Mouse (Mus musculus) CH12.LX (cell line): Measurements from ENCODE around the gene Dda1. TPM values are rescaled to one million over a fixed set of nuclear protein-coding genes. Genes with fewer than 3 reads are reported as not detected.

ENCODE experiments used
- DNase-seq: peaks from one replicate; pipeline ENCODE4 v3.0.0-alpha.2; 2013; ENCODE audit errors: extremely low read depth
- H3K27ac ChIP-seq: 2 replicates; pipeline ENCODE4 v1.5.1; 2012; ENCODE audit warnings: low read depth, mild to moderate bottlenecking, control low read depth, moderate library complexity; ENCODE audit not compliant: insufficient read depth
- H3K27me3 ChIP-seq: replicated peaks from 2 replicates; pipeline ENCODE3; 2012; ENCODE audit warnings: inconsistent platforms
- H3K36me3 ChIP-seq, 2 experiments: replicated peaks in 1 of 2; 2 replicates each; pipeline versions ENCODE3 to v1.6.1; 2012; ENCODE audit warnings: inconsistent platforms in 1 of 2, low read length in 1 of 2, mild to moderate bottlenecking in 1 of 2, mixed read lengths in 1 of 2, moderate library complexity in 1 of 2; ENCODE audit not compliant: control insufficient read depth in 1 of 2, insufficient read depth in 1 of 2
- H3K4me1 ChIP-seq, 2 experiments: 2 replicates each; pipeline ENCODE4 v1.6.1; 2012; ENCODE audit warnings: inconsistent platforms in 1 of 2, moderate library complexity in 1 of 2; ENCODE audit not compliant: insufficient read depth in 2 of 2, control insufficient read depth in 1 of 2
- H3K4me2 ChIP-seq: 2 replicates; pipeline ENCODE4 v1.6.1; 2012; ENCODE audit warnings: low read depth, mild to moderate bottlenecking, control low read depth; ENCODE audit not compliant: poor library complexity, insufficient read depth, severe bottlenecking
- H3K4me3 ChIP-seq, 3 experiments: fragments of 150-350 bp in 1 of 3; sonication (generic) in 1 of 3; replicated peaks in 1 of 3; 2 replicates each; pipeline versions ENCODE3 to v1.5.1; 2011 to 2012; ENCODE audit warnings: low read depth in 2 of 3, low read length in 2 of 3, mild to moderate bottlenecking in 2 of 3, moderate library complexity in 2 of 3, control low read depth in 1 of 3, improper control_type of control experiment in 1 of 3, inconsistent platforms in 1 of 3, mixed read lengths in 1 of 3; ENCODE audit not compliant: poor library complexity in 1 of 3
- H3K79me2 ChIP-seq: replicated peaks from 2 replicates; pipeline ENCODE4 v1.6.1; 2012; ENCODE audit warnings: mild to moderate bottlenecking, moderate library complexity; ENCODE audit not compliant: control insufficient read depth, poor library complexity, insufficient read depth, severe bottlenecking; ENCODE audit errors: extremely low read depth
- H3K9ac ChIP-seq: 2 replicates; pipeline ENCODE4 v1.6.1; 2012; ENCODE audit warnings: low read depth, mild to moderate bottlenecking, control low read depth, moderate library complexity; ENCODE audit not compliant: insufficient read depth
- H3K9me3 ChIP-seq: replicated peaks from 2 replicates; pipeline ENCODE3; 2012; ENCODE audit warnings: low read length, inconsistent platforms, mixed read lengths
- BHLHE40 ChIP-seq: IDR thresholded peaks from 2 replicates; pipeline ENCODE4 v1.6.1; 2011; ENCODE audit warnings: mild to moderate bottlenecking, low read depth, low read length, improper control_type of control experiment
- CHD1 ChIP-seq: IDR thresholded peaks from 2 replicates; pipeline ENCODE4 v1.6.1; 2012; ENCODE audit warnings: low read depth, low read length, improper control_type of control experiment, inconsistent platforms
- CTCF ChIP-seq, 2 experiments: IDR thresholded peaks in 1 of 2; conservative IDR thresholded peaks in 1 of 2; 2 replicates each; pipeline ENCODE4 v1.5.1; 2011 to 2012; ENCODE audit warnings: low read depth in 2 of 2, low read length in 2 of 2, improper control_type of control experiment in 1 of 2, inconsistent platforms in 1 of 2, mild to moderate bottlenecking in 1 of 2, moderate library complexity in 1 of 2
- E2F4 ChIP-seq: IDR thresholded peaks from 2 replicates; pipeline ENCODE4 v1.6.1; 2011; ENCODE audit warnings: low read depth, low read length, improper control_type of control experiment; ENCODE audit not compliant: insufficient replicate concordance
- JUND ChIP-seq: conservative IDR thresholded peaks from 2 replicates; pipeline ENCODE4 v1.6.1; 2011; ENCODE audit warnings: low read depth, low read length, improper control_type of control experiment
- MEF2A ChIP-seq: IDR thresholded peaks from 2 replicates; pipeline ENCODE4 v1.6.1; 2014; ENCODE audit warnings: low read depth, mild to moderate bottlenecking, inconsistent platforms, low read length, improper control_type of control experiment, borderline replicate concordance
- POLR2A ChIP-seq: IDR thresholded peaks from 2 replicates; pipeline ENCODE4 v1.6.1; 2011; ENCODE audit warnings: low read depth, mild to moderate bottlenecking, improper control_type of control experiment, low read length
- RAD21 ChIP-seq: IDR thresholded peaks from 2 replicates; pipeline ENCODE4 v1.6.1; 2011; ENCODE audit warnings: low read depth, mild to moderate bottlenecking, low read length, improper control_type of control experiment, moderate library complexity
- SMC3 ChIP-seq: IDR thresholded peaks from 2 replicates; pipeline ENCODE4 v1.6.1; 2011; ENCODE audit warnings: low read depth, low read length, improper control_type of control experiment
- TCF12 ChIP-seq: IDR thresholded peaks from 2 replicates; pipeline ENCODE4 v1.6.1; 2014; ENCODE audit warnings: low read depth, mild to moderate bottlenecking, inconsistent platforms, low read length, improper control_type of control experiment
- USF2 ChIP-seq: conservative IDR thresholded peaks from 2 replicates; pipeline ENCODE4 v1.6.1; 2011; ENCODE audit warnings: low read depth, low read length, improper control_type of control experiment
- ZC3H11A ChIP-seq: IDR thresholded peaks from 2 replicates; pipeline ENCODE4 v1.6.1; 2012; ENCODE audit warnings: low read depth, mild to moderate bottlenecking, inconsistent platforms, low read length, improper control_type of control experiment
- ZKSCAN1 ChIP-seq: IDR thresholded peaks from 2 replicates; pipeline ENCODE4 v1.6.1; 2012; ENCODE audit warnings: low read depth, inconsistent platforms, low read length, improper control_type of control experiment, borderline replicate concordance
- ZMIZ1 ChIP-seq: IDR thresholded peaks from 2 replicates; pipeline ENCODE4 v1.6.1; 2012; ENCODE audit warnings: low read depth, mild to moderate bottlenecking, inconsistent platforms, low read length, improper control_type of control experiment
- ZNF384 ChIP-seq: IDR thresholded peaks from 2 replicates; pipeline ENCODE4 v1.6.1; 2012; ENCODE audit warnings: low read depth, low read length, improper control_type of control experiment, inconsistent platforms
- dilution Hi-C: fragments of 300-500 bp; cut with MboI; formaldehyde crosslinking; loops from 2 replicates; pipeline ENCODE4 v1.14.3; 2020; ENCODE audit warnings: low sequenced_read_pairs; ENCODE audit not compliant: extremely low pct_unique_long_range_greater_than_20kb, extremely low pct_ligation_motif_present
- in situ Hi-C: fragments of 300-500 bp; cut with MboI; formaldehyde crosslinking; loops from 3 replicates; pipeline ENCODE4 v1.14.3; 2019; ENCODE audit warnings: low sequenced_read_pairs, low pct_ligation_motif_present, low pct_unique_long_range_greater_than_20kb, mixed read lengths
- polyA plus RNA-seq: library from polyadenylated mRNA; unstranded; fragments of >175 nt; gene quantifications from 2 replicates; pipeline ENCODE4 v1.2.1, GENCODE M21; 2012; ENCODE audit warnings: low read depth; ENCODE audit not compliant: insufficient read length
- total RNA-seq, 2 experiments: library from RNA; depleted of rRNA; stranded (reverse); fragments of 300-350 nt in 1 of 2; fragments of >200 nt in 1 of 2; gene quantifications; 2 replicates each; pipeline ENCODE4 v1.2.3; 2012 to 2014

Dda1 gene
- total and polyA plus RNA-seq, 3 experiments = 57.4 to 78.1 (median 59.3) TPM

DNA sequence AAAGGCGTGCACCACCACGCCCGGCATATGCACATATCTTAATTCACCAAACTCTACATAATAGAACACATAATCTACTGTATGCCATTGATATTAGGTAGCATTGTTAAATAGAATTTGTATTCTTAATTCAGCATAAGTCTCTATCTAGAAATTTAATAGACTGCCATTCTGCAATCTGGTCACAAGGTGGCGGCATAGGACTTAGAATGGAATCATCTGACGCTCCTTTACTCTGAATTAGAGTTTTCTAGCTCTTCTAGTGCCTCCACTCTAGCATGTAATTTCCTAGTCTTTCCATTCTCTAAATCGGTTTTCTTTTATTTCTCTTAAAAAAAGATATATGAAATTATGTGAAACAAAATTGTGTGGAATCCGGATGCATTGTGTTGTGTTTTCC, 27.6 kb upstream of the Dda1 start:
- TF ChIP-seq BHLHE40 = no peak
- no peak for TF ChIP-seq JUND
- no peak for TF ChIP-seq CHD1
- no peak for TF ChIP-seq ZKSCAN1
- no peak for TF ChIP-seq POLR2A
- peak; percentile 62 for TF ChIP-seq ZC3H11A
- no peak for TF ChIP-seq MEF2A
- peak; percentile 51 to 97; a peak in 3 of 4 replicates for TF ChIP-seq CTCF (conservative IDR thresholded peaks at IDR 0.05 in 1 of 2, IDR thresholded peaks at IDR 0.05 in 1 of 2; ENCODE audit: low read depth in 2 of 2, low read length in 2 of 2)
- TF ChIP-seq E2F4 = 0 out of 2 replicates have a peak, but pooled peaks have one; percentile 42
- TF ChIP-seq SMC3 = peak; percentile 91
- TF ChIP-seq TCF12 = no peak
- peak; percentile 51 for TF ChIP-seq ZNF384
- no peak for TF ChIP-seq USF2
- TF ChIP-seq ZMIZ1 = no peak
- TF ChIP-seq RAD21 = peak; percentile 99
- Histone ChIP-seq H3K9me3 (peaks cover 10% of the 10 kb centered on the region), H3K79me2 (no peaks in the 10 kb centered on the region), H3K27ac (no peak overlapping the region), H3K27me3 (peaks cover 10% of the 10 kb centered on the region), H3K4me2 (no peak overlapping the region), H3K9ac (no peak overlapping the region), H3K4me3 (no peak overlapping the region), H3K36me3 (no peaks in the 10 kb centered on the region), H3K4me1 (peaks cover 0 to 3% of the 10 kb centered on the region in 2 experiments; a peak in 1 of 4 replicates)
- peak; percentile 60 for DNase-seq
- dilution Hi-C loops (no loop called here), in situ Hi-C loops (loop anchor here (10.0 kb wide), 1 partner anchor 63 kb away; no protein-coding TSS in a partner anchor)

DNA sequence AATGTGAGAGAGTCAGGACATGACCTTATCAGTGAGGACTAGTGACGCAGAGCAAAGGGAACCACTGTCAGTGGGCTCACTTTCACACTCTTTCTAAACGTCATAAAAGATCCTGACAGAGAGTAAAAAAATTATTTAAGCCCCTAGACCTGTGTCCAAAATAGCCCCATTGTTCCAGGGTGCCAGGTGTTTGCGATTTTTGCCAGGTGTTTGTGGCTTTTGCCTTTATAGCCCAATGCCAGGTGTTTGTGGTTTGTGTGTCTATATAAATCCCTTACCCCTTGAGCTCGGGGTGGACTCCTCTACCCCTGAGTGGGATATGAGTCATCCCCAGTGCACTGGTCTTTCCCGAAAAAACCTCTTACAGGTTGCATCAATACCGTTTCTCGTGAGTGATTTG, 23.9 kb upstream of the Dda1 start:
- peaks cover 24% of the 10 kb centered on the region for H3K9me3 ChIP-seq
- TF ChIP-seq TCF12 (0 out of 2 replicates have a peak, but pooled peaks have one; percentile 19), POLR2A (no peak)
- no peaks in the 10 kb centered on the region for H3K79me2 ChIP-seq
- dilution Hi-C loops = no loop called here
- peaks cover 0 to 3% of the 10 kb centered on the region in 2 experiments; a peak in 1 of 4 replicates for H3K4me1 ChIP-seq
- H3K27ac ChIP-seq = no peak overlapping the region
- H3K9ac ChIP-seq = no peak overlapping the region
- no peak for DNase-seq
- in situ Hi-C loops = loop anchor here (10.0 kb wide), 1 partner anchor 60 kb away; no protein-coding TSS in a partner anchor
- H3K4me2 ChIP-seq = no peak overlapping the region
- H3K4me3 ChIP-seq = no peak overlapping the region
- no peaks in the 10 kb centered on the region for H3K36me3 ChIP-seq
- H3K27me3 ChIP-seq = no peaks in the 10 kb centered on the region
